In genomic region chr13:74218441-74218840, GRCm38 (mm10) we compare ENCODE assay signal across 11 mouse cellular contexts.
"Had no signal": no experiment of that assay in that cellular context is flagged by ENCODE, and none has a peak within 500 bp of the region (broad histone marks: within the 10 kb centered on the region; RNA-seq: fewer than 3 reads in every experiment).

No protein-coding gene starts in this region.

- DNase-seq: kidney, adult 9 months; kidney, postnatal 14 days; kidney, postnatal 4 days; liver; lung, adult 18-20 months; lung, postnatal 10 days; lung, postnatal 36 days; retina, postnatal 1 day; right cerebral cortex, postnatal 25 days; spleen, adult 18-20 months; thymus, postnatal 25 days had no signal
